Mouse (Mus musculus) liver, embryonic 14 days (tissue): ENCODE data around the gene A330070K13Rik. TPM values are rescaled to one million over a fixed set of nuclear protein-coding genes. Genes with fewer than 3 reads are reported as not detected.

Experiments
- polyA plus RNA-seq: library from polyadenylated mRNA; depleted of rRNA; stranded (reverse); fragments of >200 nt; gene quantifications from 2 replicates; pipeline ENCODE4 v1.2.3, GENCODE M21; 2012; rRNA removed

Gene A330070K13Rik
- not detected in 2 replicates for polyA plus RNA-seq

DNA sequence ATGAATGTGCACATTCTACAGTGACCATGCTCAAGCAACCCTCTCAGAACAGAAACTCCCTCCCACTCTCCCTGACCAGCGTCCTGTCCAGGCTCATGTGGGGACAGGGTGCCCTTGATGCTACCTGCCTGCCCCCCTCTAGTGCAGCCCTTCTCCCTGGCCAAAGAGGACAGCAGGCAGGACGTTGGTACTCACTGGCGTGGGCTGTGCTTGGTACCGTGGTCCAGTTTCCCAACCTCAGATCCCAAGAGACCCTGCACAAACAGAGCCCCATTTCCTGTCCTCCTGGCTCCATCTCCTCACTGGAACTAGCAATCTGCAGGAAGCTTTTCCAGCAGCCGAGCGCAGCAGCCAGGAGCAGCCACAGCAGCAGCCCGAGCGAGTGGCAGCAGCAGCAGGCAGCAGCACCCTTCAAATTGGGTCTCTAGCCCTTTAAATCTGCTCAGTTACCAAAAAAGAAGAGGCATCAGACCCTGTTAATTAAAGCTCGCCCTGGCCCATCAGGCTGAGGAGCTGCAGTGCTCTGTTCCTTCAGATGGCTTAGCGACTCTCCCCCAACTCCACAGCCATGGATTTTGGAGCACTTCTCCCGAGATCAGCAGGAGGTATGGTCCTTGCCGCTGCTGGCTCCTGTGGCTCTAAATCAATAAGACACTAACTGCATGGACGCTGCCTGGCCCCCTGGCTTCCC lies at the start of gene A330070K13Rik:
TSS of gene A330070K13Rik (minus strand) at position 410 of the 691 bp plus-strand sequence.

GRCm38 (mm10) chr5:130369237-130369636 lies 15.2 kb downstream of the A330070K13Rik start, which contains the start of gene Caln1:
Gene Caln1, plus strand, starts transcription at chr5:130369455.

Other genes with a start within 250 kb of the A330070K13Rik start
- gene Kctd7, start 239.8 kb downstream of the A330070K13Rik start, polyA plus RNA-seq: 3.4 and 4.0 TPM in 2 replicates
- gene Rabgef1, start 212.8 kb downstream of the A330070K13Rik start, polyA plus RNA-seq: 13.1 and 15.0 TPM in 2 replicates
- gene Tmem248, start 167.6 kb downstream of the A330070K13Rik start, polyA plus RNA-seq: 12.6 and 15.6 TPM in 2 replicates
- 40.6 and 41.8 TPM in 2 replicates for gene Sbds, start 129.1 kb downstream of the A330070K13Rik start, polyA plus RNA-seq
- gene Tyw1, start 129.0 kb downstream of the A330070K13Rik start, polyA plus RNA-seq: 6.4 and 7.1 TPM in 2 replicates
- 0.01 TPM in 1 of 2 replicates, not detected in the other for gene Caln1, start 15.2 kb downstream of the A330070K13Rik start, polyA plus RNA-seq